Mouse (Mus musculus) C3H10T1/2 (cell line): ENCODE results near the gene Ptprj. TPM values are rescaled to one million over a fixed set of nuclear protein-coding genes. Genes with fewer than 3 reads are reported as not detected.

ENCODE experiments used
- polyA plus RNA-seq, 2 experiments: library from polyadenylated mRNA; unstranded; fragments of >200 nt; fragmentation: generic; extraction: Trizol; gene quantifications; one replicate each; pipeline ENCODE4 v1.2.1; 2012; ENCODE audit warnings: missing spikeins in 2 of 2

The Ptprj gene
- 1 to 10 TPM in 1 of 2 experiments, under 1 TPM in 1; 0.13 to 1.6 TPM for polyA plus RNA-seq

GRCm38 (mm10) chr2:90580236-90581005 is at the start of gene Ptprj:
Ptprj (minus strand) TSS chr2:90580647.

GRCm38 (mm10) chr2:90398633-90399107 is 181.8 kb downstream of the Ptprj start, which contains the start of gene Olfr1274-ps:
Olfr1274-ps (plus strand) TSS chr2:90398683.

Other genes starting within 250 kb of the Ptprj start
- gene Olfr1274-ps, start 182.0 kb downstream of the Ptprj start, polyA plus RNA-seq, result not detected
- 1 to 10 TPM in 1 of 2 experiments, under 1 TPM in 1; 0.95 to 5.5 TPM for gene Nup160, start 96.6 kb upstream of the Ptprj start, polyA plus RNA-seq
- gene Fnbp4, start 164.7 kb upstream of the Ptprj start, polyA plus RNA-seq, result 10 to 100 TPM in 1 of 2 experiments, 1 to 10 TPM in 1; 1.4 to 13.0 TPM
- gene Agbl2, start 202.1 kb upstream of the Ptprj start, polyA plus RNA-seq, result under 1 TPM in 1 of 2 experiments, not detected in 1; 0.06 TPM